Mouse (Mus musculus): ENCODE measurements around the gene Knstrn. TPM values are rescaled to one million over a fixed set of nuclear protein-coding genes. Genes with fewer than 3 reads are reported as not detected.

The Knstrn gene
- total RNA-seq, 2 experiments from 2014 or later, result 0.28 to 0.31 TPM

GRCm38 (mm10) chr2:118899981-118900825 lies 86.4 kb downstream of the Knstrn start, which contains the start of gene Bahd1:
Gene Bahd1, plus strand, starts transcription at chr2:118900377.
- intact Hi-C loops (cut with DNase I), result loop anchor here (2.0 kb wide), 2 partner anchors 39 to 73 kb away; partner anchors contain the start of gene Ivd
- H3K4me3 ChIP-seq, result peak within 1 kb of the TSS; percentile 99
- TF ChIP-seq CTCF (IDR thresholded peaks at IDR 0.05), result no peak
- peak within 1 kb of the TSS; percentile 89 for H3K27ac ChIP-seq
- DNase-seq, result peak; percentile 56

- Histone ChIP-seq H3K27ac (peak overlapping the region; percentile 89), H3K4me3 (peak overlapping the region; percentile 99)
- intact Hi-C loops (cut with DNase I), result loop anchor here (2.0 kb wide), 2 partner anchors 40 to 72 kb away; partner anchors contain the start of gene Ivd
- peak; percentile 36 for DNase-seq
- no peak for TF ChIP-seq CTCF (IDR thresholded peaks at IDR 0.05)
These were observed 87.0 kb downstream of the Knstrn start for GRCm38 (mm10) chr2:118900826-118901140.

- DNase-seq, result peak; percentile 99
- H3K27ac ChIP-seq, result peak overlapping the region; percentile 89
- TF ChIP-seq CTCF (IDR thresholded peaks at IDR 0.05), result peak; percentile 27
- intact Hi-C loops (cut with DNase I), result loop anchor here (2.0 kb wide), 2 partner anchors 41 to 71 kb away; partner anchors contain the start of gene Ivd
- peak overlapping the region; percentile 99 for H3K4me3 ChIP-seq
These were observed 87.6 kb downstream of the Knstrn start for GRCm38 (mm10) chr2:118901175-118902031.

- intact Hi-C loops (cut with DNase I), result no loop called here
- peak; percentile 70 for DNase-seq
- Histone ChIP-seq H3K27ac (peak overlapping the region; percentile 68), H3K4me3 (peak overlapping the region; percentile 99)
- TF ChIP-seq CTCF (IDR thresholded peaks at IDR 0.05), result peak; percentile 52
These were observed 88.5 kb downstream of the Knstrn start for GRCm38 (mm10) chr2:118902051-118903025.

GRCm38 (mm10) chr2:118903333-118903741 lies 89.5 kb downstream of the Knstrn start:
- no peak overlapping the region for H3K27ac ChIP-seq
- peak overlapping the region; percentile 99 for H3K4me3 ChIP-seq
- DNase-seq, result peak; percentile 44
- TF ChIP-seq CTCF (IDR thresholded peaks at IDR 0.05), result no peak
- intact Hi-C loops (cut with DNase I), result no loop called here

Other genes starting within 250 kb of the Knstrn start
- under 1 TPM; 0.25 to 0.38 TPM for gene Bub1b, start 215.8 kb upstream of the Knstrn start, total RNA-seq (2021)
- gene Pak6, start 150.7 kb upstream of the Knstrn start, total RNA-seq (2021), result not detected
- under 1 TPM in 1 of 2 experiments, not detected in 1; 0.06 TPM for gene Ankrd63, start 110.0 kb upstream of the Knstrn start, total RNA-seq (2021)
- under 1 TPM; 0.11 to 0.43 TPM for gene Plcb2, start 85.6 kb upstream of the Knstrn start, total RNA-seq (2021)
- gene Inafm2, start 68.2 kb upstream of the Knstrn start, total RNA-seq (2021), result 1 to 10 TPM; 5.2 to 5.8 TPM
- 10 to 100 TPM; 14.6 to 20.8 TPM for gene Ccdc9b, start 51.3 kb upstream of the Knstrn start, total RNA-seq (2021)
- not detected for gene Phgr1, start 41.2 kb upstream of the Knstrn start, total RNA-seq (2021)
- not detected for gene Disp2, start 34.3 kb upstream of the Knstrn start, total RNA-seq (2021)
- 100 to 1,000 TPM; 122 to 189 TPM for gene Ivd, start 48.0 kb downstream of the Knstrn start, total RNA-seq (2021)
- 1 to 10 TPM; 5.2 to 6.4 TPM for gene Bahd1, start 86.4 kb downstream of the Knstrn start, total RNA-seq (2021)
- 1 to 10 TPM; 1.6 to 2.3 TPM for gene Chst14, start 112.5 kb downstream of the Knstrn start, total RNA-seq (2021)
- 1 to 10 TPM; 3.2 to 4.8 TPM for gene Ccdc32, start 215.4 kb downstream of the Knstrn start, total RNA-seq (2021)
- 1 to 10 TPM; 2.8 to 3.4 TPM for gene Rpusd2, start 220.8 kb downstream of the Knstrn start, total RNA-seq (2021)
- under 1 TPM; 0.03 to 0.06 TPM for gene Knl1, start 233.1 kb downstream of the Knstrn start, total RNA-seq (2021)